Mouse (Mus musculus): Measurements from ENCODE around the gene Osbpl9. TPM values are rescaled to one million over a fixed set of nuclear protein-coding genes. Genes with fewer than 3 reads are reported as not detected.

Osbpl9 gene
- total and polyA plus RNA-seq, 3 experiments: 91.6 to 102 (median 92.3) TPM

DNA sequence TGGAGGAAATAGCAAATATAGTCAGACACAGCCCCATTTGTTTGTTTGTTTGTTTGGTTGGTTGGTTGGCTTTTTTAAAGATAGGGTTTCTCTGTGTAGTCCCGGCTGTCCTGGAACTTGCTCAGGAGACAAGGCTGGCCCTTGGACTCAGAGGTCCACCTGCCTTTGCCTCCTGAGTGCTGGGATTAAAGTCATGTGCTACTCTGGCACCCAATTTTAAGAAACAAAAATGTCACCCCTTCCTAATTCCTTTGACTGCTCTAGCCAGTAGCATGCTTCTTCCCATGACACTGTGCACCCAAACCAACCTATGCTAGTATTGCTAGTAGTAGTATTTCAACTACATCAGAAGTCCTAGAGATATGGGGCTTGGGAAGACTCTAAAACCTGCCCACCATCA is 87.8 kb downstream of the Osbpl9 start:
- H3K36me3 ChIP-seq (ENCODE audit: control insufficient read depth, insufficient read depth, low read length): peaks cover 42% of the 10 kb centered on the region
- no peak overlapping the region for H3K4me3 ChIP-seq
- TF ChIP-seq CTCF (IDR thresholded peaks at IDR 0.05) (no peak), POLR2A (IDR thresholded peaks at IDR 0.05; ENCODE audit: insufficient read depth, low read depth, low read length) (no peak), EP300 (IDR thresholded peaks at IDR 0.05; ENCODE audit: insufficient read depth, low read depth, low read length) (no peak)
- intact Hi-C loops (cut with DNase I): loop anchor here (5.0 kb wide), 1 partner anchor 33 kb away; no protein-coding TSS in a partner anchor
- WGBS: 91% methylated on average over 1 of the region's 1 CpGs
- H3K27ac ChIP-seq: 0 out of 2 replicates have a peak overlapping the region, but pooled peaks have one; percentile 5
- DNase-seq: no peak
- peaks cover 3% of the 10 kb centered on the region for H3K79me2 ChIP-seq (replicated peaks; ENCODE audit: control insufficient read depth, insufficient read depth, low read length)
- no peaks in the 10 kb centered on the region for H3K27me3 ChIP-seq (ENCODE audit: control insufficient read depth, insufficient read depth, low read length)
- peaks cover 22% of the 10 kb centered on the region for H3K4me1 ChIP-seq (ENCODE audit: control insufficient read depth, insufficient read depth, low read length)
- H3K9ac ChIP-seq (ENCODE audit: low read depth, low read length): no peak overlapping the region

DNA sequence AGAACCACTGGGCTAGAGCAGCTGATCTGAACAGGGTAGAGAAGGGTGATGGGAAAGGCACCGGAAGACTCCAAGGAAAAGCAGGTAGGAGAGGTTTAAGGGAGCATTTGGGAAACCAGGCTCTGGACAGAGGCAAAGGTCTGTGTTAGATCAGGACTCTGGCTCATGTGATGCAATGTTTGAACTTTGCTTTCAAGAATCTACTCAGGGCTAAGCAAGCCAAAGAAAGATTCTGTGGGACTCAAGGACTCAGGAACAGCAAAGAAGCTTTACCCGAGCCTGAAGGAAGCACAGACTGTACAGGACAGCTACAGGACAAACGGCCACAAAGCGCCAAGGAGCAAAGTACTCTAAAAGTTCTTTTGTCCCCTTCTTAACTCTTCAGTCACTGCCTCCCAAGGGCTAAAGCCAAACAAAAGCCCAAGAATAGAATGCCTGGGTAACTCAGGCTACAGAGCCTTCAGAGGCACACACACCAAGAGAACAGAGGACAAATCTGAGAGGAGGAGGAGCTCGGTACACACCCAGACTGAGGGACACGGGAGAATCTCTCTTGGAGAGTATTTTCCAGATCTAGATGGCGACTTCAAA is 89.1 kb downstream of the Osbpl9 start:
- WGBS: 36% methylated on average over 7 of the region's 7 CpGs
- intact Hi-C loops (cut with DNase I): loop anchor here (5.0 kb wide), 1 partner anchor 34 kb away; no protein-coding TSS in a partner anchor
- H3K4me3 ChIP-seq: no peak overlapping the region
- DNase-seq: no peak
- H3K4me1 ChIP-seq (ENCODE audit: control insufficient read depth, insufficient read depth, low read length): peaks cover 22% of the 10 kb centered on the region
- no peaks in the 10 kb centered on the region for H3K27me3 ChIP-seq (ENCODE audit: control insufficient read depth, insufficient read depth, low read length)
- no peak for TF ChIP-seq POLR2A (IDR thresholded peaks at IDR 0.05; ENCODE audit: insufficient read depth, low read depth, low read length)
- TF ChIP-seq CTCF (IDR thresholded peaks at IDR 0.05): no peak
- no peak for TF ChIP-seq EP300 (IDR thresholded peaks at IDR 0.05; ENCODE audit: insufficient read depth, low read depth, low read length)
- peaks cover 3% of the 10 kb centered on the region for H3K79me2 ChIP-seq (replicated peaks; ENCODE audit: control insufficient read depth, insufficient read depth, low read length)
- H3K27ac ChIP-seq: peak overlapping the region; percentile 10
- no peak overlapping the region for H3K9ac ChIP-seq (ENCODE audit: low read depth, low read length)
- H3K36me3 ChIP-seq (ENCODE audit: control insufficient read depth, insufficient read depth, low read length): peaks cover 42% of the 10 kb centered on the region

DNA sequence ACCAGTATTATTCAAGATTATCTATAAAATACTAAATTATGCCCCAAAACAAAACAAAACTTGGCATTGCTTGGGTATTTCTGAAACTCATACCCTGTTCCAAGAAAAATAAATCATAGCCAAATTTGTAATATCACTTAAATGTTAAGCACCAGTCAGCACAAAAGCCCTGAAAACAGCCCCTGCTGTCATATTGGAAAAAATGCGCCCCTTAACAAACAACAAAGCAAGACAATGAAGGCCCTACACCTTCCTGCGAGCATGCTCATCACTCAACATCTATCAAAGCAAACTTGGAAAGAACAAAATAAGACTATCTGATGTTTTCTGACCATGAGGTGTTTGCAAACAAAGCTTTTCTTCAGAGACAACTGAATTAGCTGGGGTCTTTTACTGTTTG is 91.1 kb downstream of the Osbpl9 start:
- Histone ChIP-seq H3K36me3 (ENCODE audit: control insufficient read depth, insufficient read depth, low read length) (peaks cover 48% of the 10 kb centered on the region), H3K27me3 (ENCODE audit: control insufficient read depth, insufficient read depth, low read length) (no peaks in the 10 kb centered on the region), H3K27ac (no peak overlapping the region), H3K9ac (ENCODE audit: low read depth, low read length) (no peak overlapping the region), H3K79me2 (replicated peaks; ENCODE audit: control insufficient read depth, insufficient read depth, low read length) (peaks cover 3% of the 10 kb centered on the region; the same call in 1 of the 2 replicates), H3K4me3 (no peak overlapping the region), H3K4me1 (ENCODE audit: control insufficient read depth, insufficient read depth, low read length) (peaks cover 22% of the 10 kb centered on the region)
- 69% methylated on average over 2 of the region's 2 CpGs for WGBS
- no peak for DNase-seq
- intact Hi-C loops (cut with DNase I): loop anchor here (5.0 kb wide), 1 partner anchor 36 kb away; no protein-coding TSS in a partner anchor
- TF ChIP-seq POLR2A (IDR thresholded peaks at IDR 0.05; ENCODE audit: insufficient read depth, low read depth, low read length) (no peak), CTCF (IDR thresholded peaks at IDR 0.05) (no peak), EP300 (IDR thresholded peaks at IDR 0.05; ENCODE audit: insufficient read depth, low read depth, low read length) (no peak)

DNA sequence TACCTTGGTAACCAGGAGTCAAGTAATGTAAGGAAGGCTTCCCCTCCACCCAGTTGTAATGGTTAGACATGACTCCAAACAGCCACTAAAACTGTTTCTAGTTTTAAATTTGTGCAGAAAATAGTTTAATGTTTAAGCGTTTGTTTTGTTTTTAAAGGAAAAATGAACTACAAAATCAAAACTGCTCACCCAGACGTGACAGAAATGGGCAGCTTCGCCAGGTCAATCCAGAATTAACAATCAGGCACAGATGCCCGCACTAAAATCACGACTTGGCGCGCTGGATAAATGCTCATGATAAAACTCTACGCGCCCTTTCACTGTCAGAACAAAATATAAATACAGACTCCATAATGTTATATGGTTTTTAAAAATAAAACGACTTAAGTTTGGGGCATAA is 92.4 kb downstream of the Osbpl9 start:
- no peak overlapping the region for H3K27ac ChIP-seq
- intact Hi-C loops (cut with DNase I): loop anchor here (5.0 kb wide), 1 partner anchor 38 kb away; no protein-coding TSS in a partner anchor
- no peaks in the 10 kb centered on the region for H3K27me3 ChIP-seq (ENCODE audit: control insufficient read depth, insufficient read depth, low read length)
- H3K4me1 ChIP-seq (ENCODE audit: control insufficient read depth, insufficient read depth, low read length): peaks cover 18% of the 10 kb centered on the region
- no peak overlapping the region for H3K9ac ChIP-seq (ENCODE audit: low read depth, low read length)
- 89% methylated on average over 10 of the region's 10 CpGs for WGBS
- peaks cover 43% of the 10 kb centered on the region for H3K36me3 ChIP-seq (ENCODE audit: control insufficient read depth, insufficient read depth, low read length)
- no peak overlapping the region for H3K4me3 ChIP-seq
- H3K79me2 ChIP-seq (replicated peaks; ENCODE audit: control insufficient read depth, insufficient read depth, low read length): no peaks in the 10 kb centered on the region; the same call in 1 of the 2 replicates
- DNase-seq: no peak
- TF ChIP-seq POLR2A (IDR thresholded peaks at IDR 0.05; ENCODE audit: insufficient read depth, low read depth, low read length): no peak
- TF ChIP-seq CTCF (IDR thresholded peaks at IDR 0.05): no peak
- no peak for TF ChIP-seq EP300 (IDR thresholded peaks at IDR 0.05; ENCODE audit: insufficient read depth, low read depth, low read length)

DNA sequence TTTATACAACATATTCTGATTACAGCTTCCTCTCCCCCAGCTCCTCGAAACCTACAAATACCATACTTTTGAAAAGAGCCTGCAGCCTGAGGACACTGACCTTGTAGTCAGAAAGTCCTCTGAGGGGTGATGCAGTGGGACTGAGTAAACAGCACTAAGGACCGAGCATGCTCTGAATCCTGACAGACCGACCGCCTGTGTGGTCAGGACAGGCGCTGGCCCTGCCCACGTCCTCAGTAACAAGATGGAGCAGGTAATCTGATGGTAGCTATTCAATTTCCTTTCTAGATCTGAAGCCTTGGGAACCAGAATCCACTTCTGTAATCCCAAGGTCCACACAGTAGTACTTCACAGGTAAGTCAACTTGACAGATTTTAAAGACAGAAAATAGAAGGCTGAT is 93.1 kb downstream of the Osbpl9 start:
- H3K27me3 ChIP-seq (ENCODE audit: control insufficient read depth, insufficient read depth, low read length): no peaks in the 10 kb centered on the region
- no peak for DNase-seq
- 87% methylated on average over 6 of the region's 6 CpGs for WGBS
- H3K4me1 ChIP-seq (ENCODE audit: control insufficient read depth, insufficient read depth, low read length): peaks cover 15% of the 10 kb centered on the region
- no peak overlapping the region for H3K4me3 ChIP-seq
- peaks cover 2% of the 10 kb centered on the region for H3K79me2 ChIP-seq (replicated peaks; ENCODE audit: control insufficient read depth, insufficient read depth, low read length)
- no peak overlapping the region for H3K27ac ChIP-seq
- intact Hi-C loops (cut with DNase I): no loop called here
- TF ChIP-seq EP300 (IDR thresholded peaks at IDR 0.05; ENCODE audit: insufficient read depth, low read depth, low read length) (no peak), CTCF (IDR thresholded peaks at IDR 0.05) (no peak), POLR2A (IDR thresholded peaks at IDR 0.05; ENCODE audit: insufficient read depth, low read depth, low read length) (no peak)
- H3K36me3 ChIP-seq (ENCODE audit: control insufficient read depth, insufficient read depth, low read length): peaks cover 37% of the 10 kb centered on the region
- no peak overlapping the region for H3K9ac ChIP-seq (ENCODE audit: low read depth, low read length)

DNA sequence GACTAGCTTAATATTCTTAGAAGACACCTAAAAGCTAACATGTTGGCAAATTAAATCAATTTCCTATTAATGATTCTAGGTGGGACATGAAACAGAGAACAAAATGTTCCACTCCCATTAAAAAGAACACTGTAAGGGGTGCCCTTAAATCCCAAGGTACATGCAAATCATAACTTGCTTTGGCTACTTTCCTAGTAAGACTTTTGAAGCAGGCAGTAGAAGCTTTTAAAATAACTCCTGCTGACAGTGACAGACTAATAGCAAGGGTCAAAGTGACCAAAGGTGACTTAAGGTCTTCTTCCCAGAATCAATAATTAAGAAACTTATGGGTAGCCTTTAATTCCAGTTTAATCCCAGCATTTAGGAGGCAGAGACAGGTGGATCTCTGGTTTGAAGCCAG is 95.5 kb downstream of the Osbpl9 start:
- Histone ChIP-seq H3K27me3 (ENCODE audit: control insufficient read depth, insufficient read depth, low read length) (no peaks in the 10 kb centered on the region), H3K79me2 (replicated peaks; ENCODE audit: control insufficient read depth, insufficient read depth, low read length) (peaks cover 5% of the 10 kb centered on the region), H3K27ac (peak overlapping the region; percentile 52), H3K4me1 (ENCODE audit: control insufficient read depth, insufficient read depth, low read length) (peaks cover 7% of the 10 kb centered on the region), H3K36me3 (ENCODE audit: control insufficient read depth, insufficient read depth, low read length) (peaks cover 21% of the 10 kb centered on the region), H3K4me3 (no peak overlapping the region), H3K9ac (ENCODE audit: low read depth, low read length) (no peak overlapping the region)
- DNase-seq: no peak
- TF ChIP-seq CTCF (IDR thresholded peaks at IDR 0.05) (no peak), POLR2A (IDR thresholded peaks at IDR 0.05; ENCODE audit: insufficient read depth, low read depth, low read length) (no peak)
- intact Hi-C loops (cut with DNase I): no loop called here
